Mouse (Mus musculus) heart, adult 18-20 months (tissue): ENCODE data around the gene Lpin2. TPM values are rescaled to one million over a fixed set of nuclear protein-coding genes. Genes with fewer than 3 reads are reported as not detected.

ENCODE experiments used
- DNase-seq, 2 experiments: peaks; one replicate each; pipeline ENCODE4 v3.0.0; 2021 to 2022; ENCODE audit warnings: mixed read lengths in 1 of 2
- long read RNA-seq, 2 experiments: library from polyadenylated mRNA; stranded (forward); transcript quantifications; one replicate each; pipeline ENCODE4 v2.0.0; 2021
- total RNA-seq, 2 experiments: library from RNA; stranded (reverse); gene quantifications; 2 replicates each; pipeline ENCODE4 v1.2.3; 2021

Gene Lpin2
- total RNA-seq: 10 to 100 TPM; 14.6 to 19.1 TPM
- long read RNA-seq, experiment 1, partial matches to known transcripts: 2 of 4 reads
- long read RNA-seq, experiment 1, other reads (novel, unspliced or antisense): 2 of 4 reads
- long read RNA-seq, experiment 2, partial matches to known transcripts: 1 of 1 reads
- long read RNA-seq, experiment 2, other reads (novel, unspliced or antisense): 0 of 1 reads

- DNase-seq: peak; percentile 57 to 85
Measured at GRCm38 (mm10) chr17:71182211-71182721, at the start of gene Lpin2. TSS of gene Lpin2 (plus strand) at chr17:71182560.

- no peak for DNase-seq
Measured at GRCm38 (mm10) chr17:71132856-71133439, 49.4 kb upstream of the Lpin2 start.

- peak in 1 of 2 experiments; percentile 31 for DNase-seq
Measured at GRCm38 (mm10) chr17:71134441-71134955, 47.9 kb upstream of the Lpin2 start.

- peak in 1 of 2 experiments; percentile 78 for DNase-seq
Measured at GRCm38 (mm10) chr17:71135108-71135507, 47.3 kb upstream of the Lpin2 start.

- DNase-seq: no peak
Measured at GRCm38 (mm10) chr17:71135866-71136265, 46.5 kb upstream of the Lpin2 start.

GRCm38 (mm10) chr17:71136384-71137333, 45.7 kb upstream of the Lpin2 start:
- DNase-seq: peak in 1 of 2 experiments; percentile 29

- DNase-seq: no peak
Measured at GRCm38 (mm10) chr17:71137334-71137721, 45.0 kb upstream of the Lpin2 start.

- DNase-seq: no peak
Measured at GRCm38 (mm10) chr17:71142068-71142467, 40.3 kb upstream of the Lpin2 start.

GRCm38 (mm10) chr17:71143155-71143554, 39.2 kb upstream of the Lpin2 start:
- DNase-seq: peak in 1 of 2 experiments; percentile 1

GRCm38 (mm10) chr17:71144322-71145116, 37.8 kb upstream of the Lpin2 start:
- DNase-seq: peak in 1 of 2 experiments; percentile 2

GRCm38 (mm10) chr17:71145248-71145961, 37.0 kb upstream of the Lpin2 start:
- no peak for DNase-seq

- no peak for DNase-seq
Measured at GRCm38 (mm10) chr17:71153356-71153755, 29.0 kb upstream of the Lpin2 start.

- no peak for DNase-seq
Measured at GRCm38 (mm10) chr17:71155271-71155670, 27.1 kb upstream of the Lpin2 start.

- no peak for DNase-seq
Measured at GRCm38 (mm10) chr17:71159152-71159567, 23.2 kb upstream of the Lpin2 start.

- no peak for DNase-seq
Measured at GRCm38 (mm10) chr17:71159720-71160119, 22.6 kb upstream of the Lpin2 start.

GRCm38 (mm10) chr17:71160244-71160995, 21.9 kb upstream of the Lpin2 start:
- DNase-seq: no peak

- DNase-seq: peak; percentile 41 to 80
Measured at GRCm38 (mm10) chr17:71164991-71165390, 17.4 kb upstream of the Lpin2 start.

GRCm38 (mm10) chr17:71168205-71168815, 14.1 kb upstream of the Lpin2 start:
- DNase-seq: no peak

GRCm38 (mm10) chr17:71168846-71169245, 13.5 kb upstream of the Lpin2 start:
- no peak for DNase-seq

- no peak for DNase-seq
Measured at GRCm38 (mm10) chr17:71169639-71170038, 12.7 kb upstream of the Lpin2 start.
